Mouse (Mus musculus) B cell, adult 62 days (primary cell): ENCODE results near the gene Nsdhl. TPM values are rescaled to one million over a fixed set of nuclear protein-coding genes. Genes with fewer than 3 reads are reported as not detected.

ENCODE experiments used
- total RNA-seq: library from RNA; stranded (reverse); gene quantifications from 4 replicates; pipeline ENCODE4 v1.2.4, GENCODE M21; 2023

The Nsdhl gene
- total RNA-seq, result 7.9 to 11.2 TPM (median 10.0 TPM) in 4 replicates

GRCm38 (mm10) chrX:72917884-72918681, at the start of gene Nsdhl, which contains the start of gene Cetn2:
Gene Nsdhl (plus strand): TSS chrX:72918557.
Gene Cetn2 (minus strand): TSS chrX:72918411.

GRCm38 (mm10) chrX:72986841-72987519, 68.6 kb downstream of the Nsdhl start, which contains the start of gene Zfp185:
Gene Zfp185 (plus strand): TSS chrX:72987339.

Other genes starting within 250 kb of the Nsdhl start
- not detected in 4 replicates for gene Gabrq, start 93.4 kb upstream of the Nsdhl start, total RNA-seq
- gene Cetn2, start 146 bp upstream of the Nsdhl start, total RNA-seq, result 44.3 to 53.1 TPM (median 48.3 TPM) in 4 replicates
- not detected in 4 replicates for gene Zfp185, start 68.8 kb downstream of the Nsdhl start, total RNA-seq
- gene Pnma5, start 118.5 kb downstream of the Nsdhl start, total RNA-seq, result 2.0 to 2.4 TPM (median 2.2 TPM) in 4 replicates
- gene Pnma3, start 146.2 kb downstream of the Nsdhl start, total RNA-seq, result not detected in 4 replicates
- gene Xlr4a, start 163.9 kb downstream of the Nsdhl start, total RNA-seq, result 9.5 to 19.3 TPM (median 13.0 TPM) in 4 replicates
- gene Xlr3a, start 178.5 kb downstream of the Nsdhl start, total RNA-seq, result 0.18 to 4.4 TPM (median 1.8 TPM) in 4 replicates
- gene Gm14685, start 198.5 kb downstream of the Nsdhl start, total RNA-seq, result 0.21 to 0.40 TPM (median 0.27 TPM) in 3 of 4 replicates, not detected in the other
- not detected in 4 replicates for gene Xlr5b, start 230.2 kb downstream of the Nsdhl start, total RNA-seq
- 0.19 TPM in 1 of 4 replicates, not detected in the others for gene DXBay18, start 230.9 kb downstream of the Nsdhl start, total RNA-seq